Mouse (Mus musculus): Measurements from ENCODE around the gene Gm49394. TPM values are rescaled to one million over a fixed set of nuclear protein-coding genes. Genes with fewer than 3 reads are reported as not detected.
A peak's percentile ranks its signal among the peaks of the same experiment; 100 is the strongest.

Gm49394 gene
- polyA plus RNA-seq, 1 experiment from 2014 or later, result 0.16 TPM

- H3K27ac ChIP-seq (ENCODE audit: low read depth, low read length), result peak overlapping the region; percentile 99
- WGBS (ENCODE audit: insufficient replicate concordance), result 6% methylated on average over 9 of the region's 9 CpGs
- no peaks in the 10 kb centered on the region for H3K9me3 ChIP-seq (replicated peaks; ENCODE audit: control insufficient read depth, low read length)
- peaks cover 3% of the 10 kb centered on the region; the same call in 1 of the 2 replicates for H3K36me3 ChIP-seq (ENCODE audit: control insufficient read depth, insufficient read depth, low read length)
- peaks cover 19% of the 10 kb centered on the region for H3K4me1 ChIP-seq (ENCODE audit: control insufficient read depth, insufficient read depth, low read length)
- H3K27me3 ChIP-seq (ENCODE audit: control insufficient read depth, insufficient read depth, low read length), result peaks cover 77% of the 10 kb centered on the region
- H3K4me3 ChIP-seq (ENCODE audit: low read depth, low read length), result peak overlapping the region; percentile 70
- H3K4me2 ChIP-seq, result peak overlapping the region; percentile 76
- peak; percentile 27; the same call in 1 of the 2 replicates for ATAC-seq (replicated peaks; ENCODE audit: insufficient number of reproducible peaks, low FRiP score, low TSS enrichment)
- H3K9ac ChIP-seq (ENCODE audit: low read depth, low read length), result peak overlapping the region; percentile 98
Observed at GRCm38 (mm10) chr7:142657341-142657791, 12.4 kb downstream of the Gm49394 start.

DNA sequence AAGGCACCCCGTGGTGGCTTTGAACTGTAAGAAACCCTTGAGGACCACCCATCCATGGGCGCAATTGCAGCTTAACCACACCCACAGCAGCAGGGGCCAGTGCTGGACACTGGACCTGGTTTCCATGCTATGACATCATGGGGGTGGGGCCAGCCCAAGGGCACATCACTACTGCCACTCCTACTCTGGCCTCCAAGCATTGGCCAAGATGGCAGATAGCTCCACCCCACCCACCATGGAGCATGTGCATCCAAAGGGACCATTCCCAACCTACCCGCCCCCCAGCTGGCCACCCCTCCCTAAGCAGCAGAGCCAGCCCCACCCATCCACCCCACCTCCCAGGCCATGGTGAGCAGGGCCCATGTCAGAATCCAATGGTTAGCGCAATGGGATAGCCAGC is 13.7 kb downstream of the Gm49394 start:
- H3K4me3 ChIP-seq (ENCODE audit: low read depth, low read length), result peak overlapping the region; percentile 70
- peak overlapping the region; percentile 66 for H3K4me2 ChIP-seq
- H3K27me3 ChIP-seq (ENCODE audit: control insufficient read depth, insufficient read depth, low read length), result peaks cover 76% of the 10 kb centered on the region
- H3K36me3 ChIP-seq (ENCODE audit: control insufficient read depth, insufficient read depth, low read length), result peaks cover 6% of the 10 kb centered on the region
- peaks cover 19% of the 10 kb centered on the region for H3K4me1 ChIP-seq (ENCODE audit: control insufficient read depth, insufficient read depth, low read length)
- WGBS (ENCODE audit: insufficient replicate concordance), result 31% methylated on average over 3 of the region's 4 CpGs
- no peaks in the 10 kb centered on the region for H3K9me3 ChIP-seq (replicated peaks; ENCODE audit: control insufficient read depth, low read length)
- 0 out of 2 replicates have a peak, but pooled peaks have one; percentile 15 for ATAC-seq (replicated peaks; ENCODE audit: insufficient number of reproducible peaks, low FRiP score, low TSS enrichment)
- H3K27ac ChIP-seq (ENCODE audit: low read depth, low read length), result peak overlapping the region; percentile 70
- H3K9ac ChIP-seq (ENCODE audit: low read depth, low read length), result peak overlapping the region; percentile 78

GRCm38 (mm10) chr7:142655633-142656032 is 14.1 kb downstream of the Gm49394 start:
- Histone ChIP-seq H3K4me3 (ENCODE audit: low read depth, low read length) (peak overlapping the region; percentile 70), H3K36me3 (ENCODE audit: control insufficient read depth, insufficient read depth, low read length) (peaks cover 6% of the 10 kb centered on the region), H3K4me1 (ENCODE audit: control insufficient read depth, insufficient read depth, low read length) (peaks cover 18% of the 10 kb centered on the region), H3K9ac (ENCODE audit: low read depth, low read length) (peak overlapping the region; percentile 78), H3K27ac (ENCODE audit: low read depth, low read length) (peak overlapping the region; percentile 70), H3K27me3 (ENCODE audit: control insufficient read depth, insufficient read depth, low read length) (peaks cover 72% of the 10 kb centered on the region), H3K9me3 (replicated peaks; ENCODE audit: control insufficient read depth, low read length) (no peaks in the 10 kb centered on the region), H3K4me2 (peak overlapping the region; percentile 66)
- ATAC-seq (replicated peaks; ENCODE audit: insufficient number of reproducible peaks, low FRiP score, low TSS enrichment), result no peak
- 16% methylated on average over 11 of the region's 11 CpGs for WGBS (ENCODE audit: insufficient replicate concordance)

GRCm38 (mm10) chr7:142653726-142654125 is 16.0 kb downstream of the Gm49394 start:
- peaks cover 6% of the 10 kb centered on the region for H3K36me3 ChIP-seq (ENCODE audit: control insufficient read depth, insufficient read depth, low read length)
- H3K27me3 ChIP-seq (ENCODE audit: control insufficient read depth, insufficient read depth, low read length), result peaks cover 53% of the 10 kb centered on the region
- peak overlapping the region; percentile 70 for H3K27ac ChIP-seq (ENCODE audit: low read depth, low read length)
- 17% methylated on average over 18 of the region's 18 CpGs for WGBS (ENCODE audit: insufficient replicate concordance)
- H3K9ac ChIP-seq (ENCODE audit: low read depth, low read length), result peak overlapping the region; percentile 78
- no peaks in the 10 kb centered on the region for H3K9me3 ChIP-seq (replicated peaks; ENCODE audit: control insufficient read depth, low read length)
- peaks cover 13% of the 10 kb centered on the region for H3K4me1 ChIP-seq (ENCODE audit: control insufficient read depth, insufficient read depth, low read length)
- H3K4me2 ChIP-seq, result peak overlapping the region; percentile 66
- peak overlapping the region; percentile 70; the same call in 1 of the 2 replicates for H3K4me3 ChIP-seq (ENCODE audit: low read depth, low read length)
- no peak for ATAC-seq (replicated peaks; ENCODE audit: insufficient number of reproducible peaks, low FRiP score, low TSS enrichment)

- Histone ChIP-seq H3K27me3 (ENCODE audit: control insufficient read depth, insufficient read depth, low read length) (no peaks in the 10 kb centered on the region), H3K9ac (ENCODE audit: low read depth, low read length) (no peak overlapping the region), H3K36me3 (ENCODE audit: control insufficient read depth, insufficient read depth, low read length) (peaks cover 3% of the 10 kb centered on the region; the same call in 1 of the 2 replicates), H3K4me1 (ENCODE audit: control insufficient read depth, insufficient read depth, low read length) (peaks cover 14% of the 10 kb centered on the region), H3K4me2 (no peak overlapping the region), H3K9me3 (replicated peaks; ENCODE audit: control insufficient read depth, low read length) (no peaks in the 10 kb centered on the region), H3K4me3 (ENCODE audit: low read depth, low read length) (no peak overlapping the region), H3K27ac (ENCODE audit: low read depth, low read length) (no peak overlapping the region)
- WGBS (ENCODE audit: insufficient replicate concordance), result 48% methylated on average over 6 of the region's 6 CpGs
- no peak for ATAC-seq (replicated peaks; ENCODE audit: insufficient number of reproducible peaks, low FRiP score, low TSS enrichment)
Observed at GRCm38 (mm10) chr7:142646676-142647075, 23.1 kb downstream of the Gm49394 start.

- Histone ChIP-seq H3K9me3 (replicated peaks; ENCODE audit: control insufficient read depth, low read length) (no peaks in the 10 kb centered on the region), H3K36me3 (ENCODE audit: control insufficient read depth, insufficient read depth, low read length) (no peaks in the 10 kb centered on the region), H3K4me1 (ENCODE audit: control insufficient read depth, insufficient read depth, low read length) (peaks cover 14% of the 10 kb centered on the region), H3K27ac (ENCODE audit: low read depth, low read length) (peak overlapping the region; percentile 71), H3K27me3 (ENCODE audit: control insufficient read depth, insufficient read depth, low read length) (no peaks in the 10 kb centered on the region), H3K9ac (ENCODE audit: low read depth, low read length) (no peak overlapping the region), H3K4me2 (peak overlapping the region; percentile 24; the same call in 1 of the 2 replicates), H3K4me3 (ENCODE audit: low read depth, low read length) (no peak overlapping the region)
- ATAC-seq (replicated peaks; ENCODE audit: insufficient number of reproducible peaks, low FRiP score, low TSS enrichment), result peak; percentile 18; the same call in 1 of the 2 replicates
- 4% methylated on average over 5 of the region's 5 CpGs for WGBS (ENCODE audit: insufficient replicate concordance)
Observed at GRCm38 (mm10) chr7:142645045-142645444, 24.7 kb downstream of the Gm49394 start.

DNA sequence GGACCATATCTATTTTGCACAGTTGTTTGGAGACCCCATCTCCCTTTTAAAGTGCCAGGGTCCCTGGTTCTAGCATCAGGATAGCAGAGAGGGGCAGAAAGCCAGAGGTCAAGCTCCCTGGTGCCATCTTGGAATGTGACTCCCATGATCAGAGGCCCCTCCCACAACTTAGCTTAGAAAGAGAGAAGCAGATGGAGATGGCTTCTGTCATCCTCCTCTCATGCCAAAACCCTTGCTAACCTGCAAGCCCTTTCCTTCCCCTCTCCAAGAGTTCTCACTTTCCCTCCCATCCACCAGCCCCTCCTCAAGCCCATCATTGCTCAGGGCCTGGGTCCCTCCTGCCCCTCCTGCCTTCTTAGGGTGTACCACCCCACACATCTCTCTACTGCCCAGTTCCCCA is 33.6 kb downstream of the Gm49394 start:
- H3K36me3 ChIP-seq (ENCODE audit: control insufficient read depth, insufficient read depth, low read length), result no peaks in the 10 kb centered on the region
- H3K27ac ChIP-seq (ENCODE audit: low read depth, low read length), result no peak overlapping the region
- no peaks in the 10 kb centered on the region for H3K4me1 ChIP-seq (ENCODE audit: control insufficient read depth, insufficient read depth, low read length)
- H3K9ac ChIP-seq (ENCODE audit: low read depth, low read length), result no peak overlapping the region
- no peak for ATAC-seq (replicated peaks; ENCODE audit: insufficient number of reproducible peaks, low FRiP score, low TSS enrichment)
- H3K9me3 ChIP-seq (replicated peaks; ENCODE audit: control insufficient read depth, low read length), result no peaks in the 10 kb centered on the region
- 0 out of 2 replicates have a peak, but pooled peaks cover 3% of the 10 kb centered on the region for H3K27me3 ChIP-seq (ENCODE audit: control insufficient read depth, insufficient read depth, low read length)
- H3K4me3 ChIP-seq (ENCODE audit: low read depth, low read length), result no peak overlapping the region
- H3K4me2 ChIP-seq, result no peak overlapping the region

- no peaks in the 10 kb centered on the region for H3K9me3 ChIP-seq (replicated peaks; ENCODE audit: control insufficient read depth, low read length)
- no peak overlapping the region for H3K4me3 ChIP-seq (ENCODE audit: low read depth, low read length)
- no peaks in the 10 kb centered on the region for H3K4me1 ChIP-seq (ENCODE audit: control insufficient read depth, insufficient read depth, low read length)
- H3K27me3 ChIP-seq (ENCODE audit: control insufficient read depth, insufficient read depth, low read length), result 0 out of 2 replicates have a peak, but pooled peaks cover 3% of the 10 kb centered on the region
- H3K27ac ChIP-seq (ENCODE audit: low read depth, low read length), result no peak overlapping the region
- no peaks in the 10 kb centered on the region for H3K36me3 ChIP-seq (ENCODE audit: control insufficient read depth, insufficient read depth, low read length)
- no peak overlapping the region for H3K4me2 ChIP-seq
- WGBS (ENCODE audit: insufficient replicate concordance), result 69% methylated on average over 10 of the region's 10 CpGs
- H3K9ac ChIP-seq (ENCODE audit: low read depth, low read length), result no peak overlapping the region
- ATAC-seq (replicated peaks; ENCODE audit: insufficient number of reproducible peaks, low FRiP score, low TSS enrichment), result no peak
Observed at GRCm38 (mm10) chr7:142630691-142631090, 39.1 kb downstream of the Gm49394 start.

GRCm38 (mm10) chr7:142629806-142630205 is 39.9 kb downstream of the Gm49394 start:
- Histone ChIP-seq H3K4me3 (ENCODE audit: low read depth, low read length) (no peak overlapping the region), H3K9ac (ENCODE audit: low read depth, low read length) (no peak overlapping the region), H3K9me3 (replicated peaks; ENCODE audit: control insufficient read depth, low read length) (no peaks in the 10 kb centered on the region), H3K27ac (ENCODE audit: low read depth, low read length) (no peak overlapping the region), H3K4me1 (ENCODE audit: control insufficient read depth, insufficient read depth, low read length) (no peaks in the 10 kb centered on the region), H3K27me3 (ENCODE audit: control insufficient read depth, insufficient read depth, low read length) (0 out of 2 replicates have a peak, but pooled peaks cover under 1% of the 10 kb centered on the region), H3K4me2 (no peak overlapping the region), H3K36me3 (ENCODE audit: control insufficient read depth, insufficient read depth, low read length) (no peaks in the 10 kb centered on the region)
- ATAC-seq (replicated peaks; ENCODE audit: insufficient number of reproducible peaks, low FRiP score, low TSS enrichment), result no peak
- WGBS (ENCODE audit: insufficient replicate concordance), result 74% methylated on average over 6 of the region's 6 CpGs
